Mouse (Mus musculus): ENCODE measurements around the gene Fmnl3.

Gene Fmnl3

GRCm38 (mm10) chr15:99370259-99370691, at the start of gene Fmnl3:
Gene Fmnl3, minus strand, starts transcription at chr15:99370482.
- peak; percentile 90 for DNase-seq (ENCODE audit: low read depth, low spot score)

GRCm38 (mm10) chr15:99417692-99418271, 47.5 kb upstream of the Fmnl3 start:
- no peak for DNase-seq (ENCODE audit: low read depth, low spot score)

- no peak for DNase-seq (ENCODE audit: low read depth, low spot score)
Observed at GRCm38 (mm10) chr15:99416957-99417356, 46.7 kb upstream of the Fmnl3 start.

- DNase-seq (ENCODE audit: low read depth, low spot score): peak; percentile 87
Observed at GRCm38 (mm10) chr15:99416348-99416882, 46.1 kb upstream of the Fmnl3 start.

- DNase-seq (ENCODE audit: low read depth, low spot score): no peak
Observed at GRCm38 (mm10) chr15:99415793-99416192, 45.5 kb upstream of the Fmnl3 start.

- DNase-seq (ENCODE audit: low read depth, low spot score): peak; percentile 60
Observed at GRCm38 (mm10) chr15:99411747-99412146, 41.5 kb upstream of the Fmnl3 start.

GRCm38 (mm10) chr15:99408845-99409244, 38.6 kb upstream of the Fmnl3 start:
- DNase-seq (ENCODE audit: low read depth, low spot score): no peak

GRCm38 (mm10) chr15:99406986-99407570, 36.8 kb upstream of the Fmnl3 start:
- DNase-seq (ENCODE audit: low read depth, low spot score): no peak

- no peak for DNase-seq (ENCODE audit: low read depth, low spot score)
Observed at GRCm38 (mm10) chr15:99405150-99405549, 34.9 kb upstream of the Fmnl3 start.

- DNase-seq (ENCODE audit: low read depth, low spot score): no peak
Observed at GRCm38 (mm10) chr15:99403159-99403889, 33.0 kb upstream of the Fmnl3 start.

- DNase-seq (ENCODE audit: low read depth, low spot score): no peak
Observed at GRCm38 (mm10) chr15:99400602-99401001, 30.3 kb upstream of the Fmnl3 start.

- DNase-seq (ENCODE audit: low read depth, low spot score): no peak
Observed at GRCm38 (mm10) chr15:99399503-99400245, 29.4 kb upstream of the Fmnl3 start.

- no peak for DNase-seq (ENCODE audit: low read depth, low spot score)
Observed at GRCm38 (mm10) chr15:99397622-99398021, 27.3 kb upstream of the Fmnl3 start.

- no peak for DNase-seq (ENCODE audit: low read depth, low spot score)
Observed at GRCm38 (mm10) chr15:99396875-99397274, 26.6 kb upstream of the Fmnl3 start.

- no peak for DNase-seq (ENCODE audit: low read depth, low spot score)
Observed at GRCm38 (mm10) chr15:99396462-99396861, 26.2 kb upstream of the Fmnl3 start.

- peak; percentile 47 for DNase-seq (ENCODE audit: low read depth, low spot score)
Observed at GRCm38 (mm10) chr15:99393386-99394252, 23.3 kb upstream of the Fmnl3 start.

GRCm38 (mm10) chr15:99392486-99393385, 22.5 kb upstream of the Fmnl3 start, which contains the start of gene Tmbim6:
Gene Tmbim6, plus strand, starts transcription at chr15:99392882.
- peak; percentile 100 for DNase-seq (ENCODE audit: low read depth, low spot score)

- DNase-seq (ENCODE audit: low read depth, low spot score): no peak
Observed at GRCm38 (mm10) chr15:99391975-99392374, 21.7 kb upstream of the Fmnl3 start.

GRCm38 (mm10) chr15:99390472-99391401, 20.5 kb upstream of the Fmnl3 start:
- DNase-seq (ENCODE audit: low read depth, low spot score): no peak
